Mouse (Mus musculus) ZHBTc4 (cell line): ENCODE measurements around the gene Rgs8.
A peak's percentile ranks its signal among the peaks of the same experiment; 100 is the strongest.

Source experiments
- DNase-seq: peaks from one replicate; pipeline ENCODE4 v3.0.0-alpha.2; 2011; ENCODE audit warnings: low read depth, low spot score

Rgs8 gene

DNA sequence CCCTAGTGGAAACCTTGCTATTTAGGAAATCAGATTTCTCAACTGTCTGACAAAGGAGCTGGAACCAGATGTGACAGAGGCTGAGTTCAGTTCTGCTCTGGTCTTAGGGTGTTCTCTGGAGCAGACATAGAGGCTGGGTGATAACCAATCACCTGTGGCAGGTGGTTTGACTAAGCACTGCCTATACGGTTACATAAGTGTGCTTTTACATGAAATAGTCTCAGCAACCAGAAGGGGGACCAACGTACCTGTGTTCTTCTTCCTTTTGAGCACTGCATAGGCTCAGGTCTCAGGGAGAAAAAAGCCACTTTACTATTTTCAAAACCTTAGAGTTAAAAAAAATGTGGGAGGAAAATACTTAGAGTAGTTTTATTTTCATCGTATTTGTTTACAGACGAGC is 22.8 kb downstream of the Rgs8 start:
- DNase-seq: no peak

DNA sequence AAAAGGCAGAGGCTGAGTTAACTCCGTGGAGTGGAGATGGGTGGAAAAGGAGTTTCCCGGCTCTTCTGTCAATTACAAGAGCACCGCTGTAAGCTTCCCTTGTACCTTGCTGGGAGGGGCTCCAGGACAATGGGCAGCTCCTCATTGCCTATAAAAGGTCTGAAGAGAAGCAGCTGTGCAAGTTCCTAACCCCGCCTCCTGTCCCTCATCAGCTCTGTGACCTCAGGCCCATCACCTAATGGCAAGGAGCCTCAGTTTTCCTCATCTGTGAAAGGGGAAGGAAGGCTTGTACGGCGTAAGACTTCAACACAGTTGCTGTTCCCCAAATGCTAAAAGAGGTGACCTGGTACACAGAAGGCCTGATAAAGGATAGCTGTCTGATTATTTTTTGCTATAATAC is 24.8 kb downstream of the Rgs8 start:
- peak; percentile 90 for DNase-seq

DNA sequence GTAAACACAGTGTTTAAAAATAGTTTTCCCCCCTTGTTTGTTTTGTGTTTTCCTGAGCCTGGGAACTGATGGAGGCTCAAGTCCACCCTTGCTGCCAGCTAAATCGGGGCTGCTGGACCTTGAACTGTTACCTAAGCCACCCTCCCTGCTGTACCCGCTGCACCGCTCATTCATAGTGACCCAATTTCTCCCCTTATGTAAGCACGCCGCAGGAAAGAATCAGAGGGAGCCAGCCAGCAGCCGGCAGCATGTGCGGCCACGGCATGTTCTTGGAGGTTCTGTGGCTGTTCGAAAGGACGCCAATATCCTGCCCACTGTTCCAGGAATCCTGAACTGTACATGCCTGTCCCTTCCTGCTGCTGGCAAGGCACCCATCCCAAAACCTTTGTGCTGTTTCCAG is 26.3 kb downstream of the Rgs8 start:
- DNase-seq: no peak

DNA sequence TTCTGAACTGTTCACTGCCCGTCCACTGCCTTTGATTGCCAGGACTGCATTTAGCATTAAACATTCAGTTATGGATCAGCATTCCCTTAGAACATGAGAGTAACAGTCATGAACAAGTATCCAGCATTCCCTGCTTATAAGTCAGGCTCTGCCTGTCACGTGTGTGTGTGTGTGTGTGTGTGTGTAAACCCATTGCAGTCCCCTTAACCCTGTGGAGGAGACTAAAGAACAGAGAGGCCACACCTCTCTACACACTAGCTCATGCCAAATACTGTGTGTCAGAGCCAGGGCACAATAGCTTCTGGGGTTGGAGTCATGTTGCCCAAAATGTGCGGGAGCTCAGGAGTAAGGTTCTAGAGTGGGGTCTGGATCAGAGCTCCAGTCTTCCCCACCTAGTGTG is 26.8 kb downstream of the Rgs8 start:
- DNase-seq: no peak

DNA sequence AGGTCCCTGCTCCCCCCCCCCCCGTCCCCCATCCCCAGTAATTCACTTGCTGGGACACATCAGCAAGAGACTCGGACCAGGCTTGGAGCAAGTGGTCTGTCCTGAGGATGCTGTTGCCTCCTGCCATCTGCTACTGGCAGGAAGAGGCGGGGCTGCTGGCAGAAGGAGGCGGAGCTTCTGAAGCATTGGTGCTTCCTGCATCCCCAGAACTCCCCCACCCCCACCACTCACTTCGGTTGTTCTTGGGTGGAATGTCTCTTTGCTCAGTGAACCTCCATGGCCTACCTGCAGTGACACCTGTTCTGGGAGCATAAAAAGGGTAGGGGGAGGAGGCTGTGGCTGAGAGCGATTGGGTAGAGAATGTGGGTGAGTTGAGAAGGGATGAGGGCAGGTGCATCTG is 27.5 kb downstream of the Rgs8 start:
- DNase-seq: peak; percentile 68

DNA sequence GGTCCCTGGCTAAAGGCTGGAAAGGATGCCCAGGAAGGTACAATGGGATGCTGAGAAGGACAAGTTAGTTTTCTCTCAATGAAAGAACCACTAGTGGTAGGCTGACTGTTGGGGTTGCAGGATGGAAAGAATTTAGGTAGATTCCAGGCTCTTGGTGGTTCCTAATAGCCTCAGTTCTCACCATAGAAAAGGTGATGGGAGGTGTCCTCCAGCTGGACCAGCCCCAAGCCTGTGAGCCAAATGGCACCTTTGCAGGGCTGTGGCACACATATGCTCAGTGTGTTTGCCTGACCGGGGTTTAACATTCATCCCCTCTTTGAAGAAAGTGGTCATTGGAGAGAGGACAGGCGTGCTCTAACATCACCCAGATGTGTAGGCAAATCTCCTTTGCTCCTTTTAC is 28.2 kb downstream of the Rgs8 start:
- no peak for DNase-seq

DNA sequence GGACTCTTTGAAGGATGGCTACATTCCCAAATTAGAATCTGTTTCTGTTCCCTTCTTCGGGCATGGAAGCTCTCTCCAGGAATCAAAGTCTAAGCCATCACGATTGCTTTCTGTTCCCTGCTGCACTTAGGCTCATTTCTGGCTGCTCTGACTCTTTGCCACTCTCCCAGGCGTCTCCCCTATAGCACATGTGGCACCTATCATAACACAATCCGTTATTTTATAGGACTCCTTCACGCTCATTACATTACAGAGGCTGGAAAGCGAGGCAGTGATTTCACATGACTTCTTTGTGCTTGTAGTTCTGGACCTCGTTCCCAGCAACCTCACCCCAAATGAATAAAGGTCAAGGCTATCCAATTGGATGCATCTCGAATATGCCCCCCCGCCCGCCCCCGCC is 30.4 kb downstream of the Rgs8 start:
- no peak for DNase-seq

DNA sequence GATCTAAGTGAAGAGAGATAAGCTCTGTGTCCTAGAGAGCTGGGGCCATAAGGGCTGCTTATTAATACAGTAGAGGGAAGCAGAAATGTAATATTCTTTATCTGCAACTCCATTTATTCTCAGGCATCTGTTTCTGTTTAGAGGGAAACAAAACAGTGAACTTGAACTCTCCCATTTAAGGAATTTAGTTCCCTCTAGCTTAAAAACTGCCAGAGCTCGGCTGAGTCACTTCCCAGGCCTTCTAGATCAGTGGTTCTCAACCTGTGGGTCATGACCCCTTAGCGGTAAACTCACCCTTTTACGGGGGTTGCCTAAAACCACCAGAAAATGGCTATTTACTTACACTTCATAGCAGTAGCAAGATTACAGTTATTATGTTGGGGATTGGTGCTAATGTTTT is 32.8 kb downstream of the Rgs8 start:
- DNase-seq: no peak

DNA sequence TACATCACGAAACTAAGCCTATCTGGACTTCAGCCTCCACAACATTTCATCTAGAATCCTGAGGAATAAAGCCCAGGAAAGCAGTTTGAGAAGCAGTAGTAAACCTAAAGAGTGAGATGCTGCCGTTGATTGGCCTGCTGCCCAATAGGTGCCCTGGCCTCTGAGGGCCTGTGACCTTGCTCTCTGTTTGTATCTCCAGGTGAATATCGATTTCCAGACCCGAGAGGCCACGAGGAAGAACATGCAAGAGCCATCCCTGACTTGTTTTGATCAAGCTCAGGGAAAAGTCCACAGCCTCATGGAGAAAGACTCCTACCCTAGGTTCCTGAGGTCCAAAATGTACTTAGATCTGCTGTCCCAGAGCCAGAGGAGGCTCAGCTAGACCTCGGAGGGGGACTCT is 39.7 kb downstream of the Rgs8 start:
- DNase-seq: no peak

DNA sequence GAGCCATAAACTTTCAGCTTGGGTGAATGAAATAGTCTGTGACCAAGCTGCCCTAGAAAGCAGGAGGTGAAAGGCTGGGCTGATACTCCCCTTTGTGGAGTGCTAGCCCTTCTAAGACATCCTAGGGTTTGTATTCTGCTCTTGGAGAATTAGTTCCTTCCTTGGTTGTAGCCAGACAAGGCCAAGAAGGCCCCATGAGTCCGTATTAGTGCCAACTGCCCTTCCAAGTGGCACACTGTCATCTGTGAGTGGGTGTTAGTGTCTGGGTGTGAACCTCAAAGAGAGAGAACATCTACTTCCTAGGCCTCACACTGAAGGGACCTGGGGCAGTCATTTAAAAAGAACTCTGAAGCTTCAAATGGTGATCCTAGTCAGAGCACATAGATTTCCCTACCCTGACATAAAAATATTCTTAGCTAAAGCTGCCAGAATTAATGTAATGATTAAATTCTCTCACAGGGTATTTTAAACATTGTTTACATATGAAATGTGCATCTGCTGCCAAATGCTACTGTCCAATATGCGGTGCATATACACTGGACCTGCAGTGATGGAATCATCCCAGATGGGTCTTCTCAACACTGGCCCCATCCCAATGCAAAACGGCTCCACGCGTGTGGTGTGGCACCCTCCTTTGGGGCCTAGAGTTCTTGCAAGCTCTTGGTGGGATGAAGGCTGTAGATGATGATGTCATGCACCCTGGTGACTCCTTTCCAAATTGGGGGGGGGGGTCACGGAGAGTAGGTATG is 41.7 kb downstream of the Rgs8 start:
- DNase-seq: no peak

DNA sequence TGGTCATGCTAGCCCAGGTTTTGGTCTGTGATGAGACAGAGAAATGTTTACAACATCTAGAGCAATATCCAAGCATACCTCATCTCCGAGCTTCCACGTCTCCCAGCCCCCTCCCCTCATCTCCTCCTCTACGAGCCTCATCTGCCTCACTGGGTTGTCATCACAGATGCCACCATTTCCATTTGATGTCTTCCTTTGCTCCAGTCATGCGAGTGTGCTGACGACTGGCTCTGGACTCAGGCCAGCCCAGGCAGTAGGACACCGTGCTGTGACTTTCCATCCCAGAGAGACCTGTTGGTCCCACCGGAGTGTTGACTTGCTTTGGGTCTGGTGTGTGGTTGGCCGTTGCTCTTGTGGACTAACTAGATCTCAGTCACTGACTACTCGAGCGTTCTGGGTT is 42.6 kb downstream of the Rgs8 start:
- no peak for DNase-seq

DNA sequence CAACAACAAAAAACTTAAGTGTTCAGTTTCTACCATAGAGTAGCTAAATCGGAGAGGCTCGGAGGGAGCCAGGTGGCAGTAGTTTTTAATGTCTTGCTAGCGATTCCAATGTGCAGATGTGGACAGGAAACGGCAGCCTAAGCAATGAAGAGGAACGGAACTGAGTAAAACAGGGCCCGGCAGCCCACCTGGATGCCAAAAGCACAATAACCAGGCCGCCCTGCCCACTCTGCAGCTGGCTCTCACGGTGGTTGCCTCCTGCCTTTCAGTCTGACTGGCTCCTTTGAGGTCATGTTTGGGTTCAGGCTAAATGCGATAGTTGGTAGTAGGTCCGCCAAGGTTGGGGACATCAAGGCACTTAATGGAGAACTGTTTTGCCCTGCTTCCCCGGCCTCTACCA is 43.3 kb downstream of the Rgs8 start:
- DNase-seq: no peak

DNA sequence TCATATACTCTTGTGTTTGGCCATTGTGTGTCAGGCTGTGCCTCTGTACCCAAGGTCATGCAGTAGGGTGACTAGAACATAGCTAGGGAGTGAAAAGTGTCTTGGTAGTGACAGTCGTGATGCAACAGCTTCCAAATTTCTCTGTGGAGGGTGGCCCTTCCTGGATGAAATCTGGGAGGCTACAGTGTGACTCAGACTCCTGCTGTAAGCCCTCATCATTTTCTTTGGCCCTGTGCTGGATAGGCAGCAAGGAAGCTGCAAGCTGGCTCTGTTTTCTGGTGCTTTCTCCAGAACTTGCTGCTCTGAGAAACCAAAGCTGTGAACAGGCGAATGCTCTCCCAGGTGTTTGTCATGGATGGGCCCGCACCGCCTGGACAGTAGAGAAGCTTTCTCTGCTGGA is 43.7 kb downstream of the Rgs8 start:
- no peak for DNase-seq

DNA sequence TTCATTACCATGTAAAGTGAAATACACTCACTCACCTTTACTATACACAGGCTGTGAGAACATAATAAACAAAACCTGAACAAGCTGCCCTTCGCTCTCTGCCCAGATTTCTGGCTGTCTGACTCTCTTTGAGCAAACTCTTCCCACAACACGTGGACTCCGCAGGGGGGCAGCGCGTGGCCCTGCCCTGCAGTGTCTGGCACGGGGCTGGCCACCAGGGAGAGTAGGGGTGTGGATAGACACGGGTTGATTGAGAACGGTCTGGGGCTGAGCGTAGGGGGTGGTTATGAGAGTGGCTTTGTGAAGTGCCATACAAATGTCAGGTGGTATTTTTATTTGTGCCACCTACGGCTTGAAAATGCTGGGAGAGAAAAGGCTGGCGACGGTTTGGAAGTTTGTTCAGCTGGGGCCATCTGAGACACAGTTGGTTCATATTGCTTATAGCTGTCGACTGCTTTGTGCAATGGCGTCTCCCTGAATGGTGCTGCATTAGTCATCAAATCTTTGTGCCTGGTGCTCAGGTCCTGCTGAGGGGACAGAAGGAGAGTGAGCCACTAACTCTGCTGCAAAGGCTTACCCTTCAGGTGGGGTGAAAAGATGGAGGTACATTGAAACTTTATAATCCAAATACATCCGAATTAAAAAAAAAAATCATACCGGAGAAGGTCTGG is 44.9 kb downstream of the Rgs8 start:
- peak; percentile 62 for DNase-seq

DNA sequence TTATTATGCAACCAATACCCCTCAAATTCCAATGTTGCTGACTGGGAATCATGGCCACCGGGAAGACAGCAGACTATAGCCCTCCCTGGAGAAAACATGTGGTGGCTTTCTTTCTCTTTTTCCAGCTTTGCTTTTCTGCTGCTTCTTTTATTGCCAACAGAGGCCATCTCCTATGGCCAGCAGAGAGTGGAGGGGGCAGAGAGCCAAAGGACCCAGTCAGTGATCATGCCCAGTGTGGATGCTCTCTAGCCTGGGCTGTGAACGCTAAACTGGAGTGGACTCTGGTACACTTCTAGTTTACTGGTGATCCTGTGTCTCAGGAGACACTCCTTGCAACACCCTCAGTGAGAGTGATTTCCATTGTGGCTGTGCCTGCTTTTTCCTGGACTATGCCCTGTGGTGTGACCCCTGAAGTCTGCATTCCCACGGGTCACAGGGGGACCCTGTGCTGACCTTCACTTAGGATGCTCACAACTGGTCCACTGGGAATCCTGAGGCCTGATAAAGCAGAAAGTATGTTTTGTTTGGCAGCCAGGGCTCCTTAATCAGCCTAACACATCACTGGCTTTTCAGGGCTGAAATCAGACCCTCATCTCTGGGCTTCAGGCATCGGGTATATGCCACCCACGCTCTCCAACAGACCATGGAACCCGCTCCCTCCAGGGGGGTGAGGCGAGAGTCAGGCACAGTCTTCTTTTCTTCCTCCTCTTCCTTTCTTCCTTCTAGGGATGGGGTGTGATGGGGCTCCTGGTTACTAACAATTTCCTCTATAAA is 45.7 kb downstream of the Rgs8 start:
- DNase-seq: no peak

DNA sequence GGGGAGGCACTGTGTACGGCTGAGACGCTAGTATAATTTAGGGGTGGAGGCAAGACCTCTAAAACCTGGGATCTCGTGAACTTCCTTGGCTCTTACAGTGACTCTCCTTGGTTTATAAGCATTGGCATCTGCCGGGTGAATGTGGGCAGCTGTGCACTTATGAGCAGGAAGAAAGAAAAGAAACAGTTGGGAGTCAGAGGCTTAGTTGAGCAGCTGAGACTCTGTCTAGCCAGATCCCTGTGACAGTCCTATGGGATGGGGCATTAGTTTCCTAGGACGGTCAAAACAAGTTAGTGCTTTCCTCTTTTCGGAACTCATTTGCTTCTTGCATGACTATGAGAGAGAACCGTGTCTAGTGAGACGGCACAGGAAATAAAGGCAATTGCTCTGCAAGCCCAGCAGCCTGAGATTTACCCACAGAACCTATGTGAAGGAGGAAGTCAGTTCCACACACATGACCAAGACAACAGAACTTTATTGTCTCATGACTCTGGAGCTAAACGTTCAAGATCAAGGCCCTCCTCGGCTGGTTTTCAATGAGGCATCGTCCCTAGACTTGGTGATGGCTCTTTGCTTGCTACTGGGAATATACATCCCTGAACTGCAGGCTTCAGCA is 47.7 kb downstream of the Rgs8 start:
- no peak for DNase-seq

DNA sequence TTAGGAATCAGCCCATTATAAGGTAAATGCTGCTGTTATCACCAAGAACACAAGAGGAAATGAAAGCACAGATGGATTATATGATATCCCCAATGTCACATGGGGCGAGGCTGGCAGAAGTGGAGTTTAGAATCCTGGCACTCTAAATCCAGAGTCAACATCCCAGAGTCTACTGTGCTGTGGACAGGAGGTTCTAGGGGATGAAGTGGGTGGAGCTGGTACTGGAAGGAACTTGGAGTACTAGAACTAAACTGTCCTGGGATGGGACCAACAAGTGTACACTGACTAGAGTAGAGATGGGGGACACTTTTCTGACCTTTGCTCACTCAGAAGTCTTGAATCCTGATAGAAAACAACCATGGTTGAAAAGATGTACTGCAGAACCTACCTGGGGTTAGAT is 48.6 kb downstream of the Rgs8 start:
- no peak for DNase-seq

DNA sequence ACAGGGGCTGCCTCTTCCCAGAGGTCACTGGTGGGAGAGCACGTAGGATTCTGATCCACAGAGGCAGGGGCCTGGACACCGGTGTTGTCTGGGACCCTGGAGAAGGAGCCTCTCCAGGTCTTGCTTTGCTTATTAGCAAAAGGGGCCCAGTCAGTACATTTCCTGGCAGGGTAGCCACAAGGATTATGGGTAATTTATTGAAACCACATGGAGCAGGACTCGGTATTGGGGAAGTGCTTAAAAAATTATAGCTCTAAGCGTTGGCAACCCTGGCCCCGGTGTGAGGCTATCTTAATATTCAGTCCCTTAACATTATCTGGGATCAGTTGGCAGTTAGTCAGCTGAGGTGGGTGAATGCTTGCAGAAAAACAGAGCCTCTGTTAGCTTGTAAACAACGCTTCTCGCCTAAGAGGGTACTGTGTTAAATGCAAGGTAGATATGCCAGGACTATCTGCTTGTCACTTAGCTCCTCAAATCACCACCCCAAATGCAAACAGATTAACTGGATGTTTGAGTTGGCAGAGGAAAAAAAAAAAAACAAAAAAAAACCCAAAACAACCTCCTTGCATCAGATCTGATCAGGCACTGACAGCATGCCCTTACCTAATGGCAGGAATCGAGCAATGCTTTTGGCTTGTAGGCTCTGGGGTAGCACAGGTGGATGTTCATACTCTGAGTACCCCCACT is 49.5 kb downstream of the Rgs8 start:
- DNase-seq: no peak

DNA sequence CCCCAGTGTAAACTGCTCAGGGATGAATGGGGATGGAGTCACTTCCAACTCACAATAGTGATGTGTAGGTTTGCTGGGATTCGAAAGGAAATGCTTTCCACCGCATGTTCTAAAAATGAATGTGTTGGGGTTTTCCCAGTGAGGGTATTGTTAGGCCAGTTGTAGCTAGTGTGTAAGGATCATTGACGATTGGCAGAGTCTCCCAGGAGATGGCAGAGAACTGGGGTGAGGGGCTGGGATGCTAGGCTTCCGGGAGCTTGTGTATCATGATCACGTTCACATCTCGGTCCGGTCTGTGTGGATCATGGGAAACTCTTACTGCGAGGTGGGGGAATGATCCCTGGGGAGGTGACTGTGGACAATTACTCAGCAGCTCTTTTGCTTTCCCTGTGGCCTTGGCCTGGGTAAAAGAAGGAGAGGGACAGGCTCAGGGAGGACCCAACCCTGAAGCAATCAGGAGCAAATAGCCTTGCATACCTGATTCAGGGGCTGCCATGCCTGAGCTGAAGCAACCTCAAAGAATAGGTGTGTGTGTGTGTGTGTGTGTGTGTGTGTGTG is 50.1 kb downstream of the Rgs8 start:
- DNase-seq: no peak

DNA sequence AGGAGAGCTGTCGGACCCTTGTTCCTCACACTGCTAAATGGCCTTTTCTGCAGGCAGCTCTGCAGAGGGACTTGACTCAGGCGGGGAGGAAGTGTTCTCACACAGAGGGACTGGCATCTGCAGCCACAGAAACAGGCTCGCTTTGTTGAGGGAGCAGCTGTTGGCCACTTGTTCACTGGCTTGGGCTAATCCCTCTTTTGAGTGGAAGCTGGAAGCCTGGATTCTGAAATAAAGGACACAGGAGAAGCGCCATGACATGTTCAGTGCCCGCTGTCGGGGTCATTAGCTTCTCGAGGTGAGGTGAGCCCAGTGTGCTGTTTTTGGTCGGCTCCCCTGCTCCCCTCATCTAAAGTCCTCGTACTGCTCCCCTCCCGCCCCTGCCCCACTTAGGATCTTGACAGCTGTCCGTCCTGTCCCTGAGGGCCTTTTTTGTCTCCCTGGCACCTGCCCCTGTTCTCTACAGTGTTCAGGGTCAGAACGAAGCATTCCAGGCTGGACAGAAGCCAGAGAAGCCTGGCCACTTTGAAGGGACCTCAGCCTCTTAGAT is 50.7 kb downstream of the Rgs8 start:
- no peak for DNase-seq

DNA sequence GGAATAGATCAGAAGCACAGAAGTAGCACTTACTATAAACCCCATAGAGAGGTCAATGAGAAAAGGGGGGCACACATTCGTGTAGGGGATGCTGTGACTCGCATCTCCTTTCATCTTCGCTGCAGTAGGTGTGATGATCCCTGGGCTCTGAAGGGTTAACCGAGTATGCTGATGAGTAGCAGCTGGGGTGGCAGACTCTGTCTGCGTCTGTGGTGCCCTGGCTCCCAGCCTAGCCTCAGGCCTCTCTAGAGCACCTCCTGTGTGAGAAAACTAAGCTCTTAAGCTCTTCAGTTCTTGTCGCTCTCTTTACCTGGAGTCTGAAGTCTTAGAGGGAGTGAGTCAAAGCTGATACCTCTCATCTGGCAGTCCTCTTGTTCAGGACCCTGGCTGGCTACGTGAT is 51.3 kb downstream of the Rgs8 start:
- no peak for DNase-seq
